Mouse (Mus musculus) testis, adult 2 months (tissue): ENCODE measurements around the gene Mcemp1.

Source experiments
- CTCF ChIP-seq: fragments of 200-500 bp; IDR thresholded peaks from 2 replicates; pipeline ENCODE4 v1.5.1; 2012; ENCODE audit warnings: low read depth, mild to moderate bottlenecking, inconsistent platforms, low read length, moderate library complexity; ENCODE audit not compliant: control insufficient read depth, insufficient read depth, insufficient replicate concordance
- POLR2A ChIP-seq: fragments of 200-500 bp; IDR thresholded peaks from 2 replicates; pipeline ENCODE4 v1.6.1; 2012; ENCODE audit warnings: low read depth, mild to moderate bottlenecking, inconsistent platforms, low read length, moderate library complexity; ENCODE audit not compliant: control insufficient read depth

- TF ChIP-seq CTCF: no peak
- no peak for TF ChIP-seq POLR2A
Measured at GRCm38 (mm10) chr8:3664405-3664804, 1.1 kb upstream of the Mcemp1 start.
